Mouse (Mus musculus): ENCODE data around the gene Etnk1. TPM values are rescaled to one million over a fixed set of nuclear protein-coding genes. Genes with fewer than 3 reads are reported as not detected.

Etnk1 gene
- total and polyA plus RNA-seq, 3 experiments, result 29.9 to 37.0 (median 33.6) TPM

- Histone ChIP-seq H3K79me2 (ENCODE audit: control insufficient read depth, insufficient read depth, low read length, poor library complexity) (no peaks in the 10 kb centered on the region), H3K27me3 (ENCODE audit: control insufficient read depth in 1 of 2, insufficient read depth in 2 of 2, low read length in 2 of 2) (no peaks in the 10 kb centered on the region), H3K27ac (ENCODE audit: control insufficient read depth, low read depth, low read length) (no peak overlapping the region), H3K36me3 (ENCODE audit: control insufficient read depth in 1 of 2, insufficient read depth in 2 of 2, low read length in 2 of 2) (peaks cover 0 to 21% of the 10 kb centered on the region in 2 experiments; a peak in 2 of 4 replicates), H3K9ac (ENCODE audit: control insufficient read depth, low read depth, low read length, poor library complexity, severe bottlenecking) (no peak overlapping the region), H3K9me3 (replicated peaks; ENCODE audit: insufficient read depth, low read length) (no peaks in the 10 kb centered on the region), H3K4me1 (ENCODE audit: control insufficient read depth in 1 of 2, insufficient read depth in 2 of 2, low read length in 2 of 2) (peaks cover 7 to 22% of the 10 kb centered on the region in 2 experiments), H3K4me3 (ENCODE audit: control insufficient read depth in 1 of 2, insufficient read depth in 1 of 2, low read depth in 2 of 2, low read length in 2 of 2) (no peak overlapping the region)
- DNase-seq (ENCODE audit: low read depth, low spot score), result no peak
- TF ChIP-seq USF2 (IDR thresholded peaks at IDR 0.05; ENCODE audit: borderline replicate concordance in 1 of 2, insufficient read depth in 1 of 2, low read depth in 1 of 2, low read length in 2 of 2) (no peak), CHD2 (IDR thresholded peaks at IDR 0.05; ENCODE audit: low read length) (no peak), NRF1 (IDR thresholded peaks at IDR 0.05; ENCODE audit: insufficient read depth, low read depth, low read length, poor library complexity, severe bottlenecking) (no peak), CHD1 (IDR thresholded peaks at IDR 0.05; ENCODE audit: low read depth, low read length) (no peak), ELF1 (IDR thresholded peaks at IDR 0.05; ENCODE audit: low read depth, low read length) (no peak)
Measured at GRCm38 (mm10) chr6:143153160-143153559, 13.9 kb upstream of the Etnk1 start.

GRCm38 (mm10) chr6:143153751-143154494 is 13.1 kb upstream of the Etnk1 start:
- Histone ChIP-seq H3K36me3 (ENCODE audit: control insufficient read depth in 1 of 2, insufficient read depth in 2 of 2, low read length in 2 of 2) (peaks cover 0 to 21% of the 10 kb centered on the region in 2 experiments; a peak in 2 of 4 replicates), H3K4me3 (ENCODE audit: control insufficient read depth in 1 of 2, insufficient read depth in 1 of 2, low read depth in 2 of 2, low read length in 2 of 2) (no peak overlapping the region), H3K4me1 (ENCODE audit: control insufficient read depth in 1 of 2, insufficient read depth in 2 of 2, low read length in 2 of 2) (peaks cover 7 to 22% of the 10 kb centered on the region in 2 experiments), H3K27ac (ENCODE audit: control insufficient read depth, low read depth, low read length) (no peak overlapping the region), H3K9me3 (replicated peaks; ENCODE audit: insufficient read depth, low read length) (no peaks in the 10 kb centered on the region), H3K27me3 (ENCODE audit: control insufficient read depth in 1 of 2, insufficient read depth in 2 of 2, low read length in 2 of 2) (no peaks in the 10 kb centered on the region), H3K9ac (ENCODE audit: control insufficient read depth, low read depth, low read length, poor library complexity, severe bottlenecking) (no peak overlapping the region), H3K79me2 (ENCODE audit: control insufficient read depth, insufficient read depth, low read length, poor library complexity) (no peaks in the 10 kb centered on the region)
- TF ChIP-seq SIN3A (IDR thresholded peaks at IDR 0.05; ENCODE audit: low read length) (no peak), ETS1 (IDR thresholded peaks at IDR 0.05; ENCODE audit: low read depth, low read length) (0 out of 2 replicates have a peak, but pooled peaks have one; percentile 30)
- no peak for DNase-seq (ENCODE audit: low read depth, low spot score)

DNA sequence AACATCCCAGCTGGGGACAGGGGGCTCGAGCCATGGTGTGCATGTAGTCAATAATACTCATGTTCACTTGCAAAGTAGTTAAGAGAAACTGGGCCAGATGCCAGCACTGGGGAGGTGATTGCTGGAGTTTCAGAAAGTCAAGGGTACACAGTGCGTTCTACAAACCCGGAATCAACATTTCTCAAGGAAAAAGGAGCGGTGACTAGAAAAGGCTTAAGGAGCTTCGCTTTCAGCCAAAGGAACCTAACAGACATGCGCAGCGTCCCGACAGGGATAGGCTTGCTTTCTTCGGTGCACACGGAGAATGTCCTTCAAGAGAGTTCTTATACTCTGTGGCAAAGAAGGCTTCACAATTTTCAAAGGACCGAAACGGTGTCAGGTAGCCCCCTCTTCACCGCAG is 12.1 kb upstream of the Etnk1 start:
- no peak overlapping the region for H3K9ac ChIP-seq (ENCODE audit: control insufficient read depth, low read depth, low read length, poor library complexity, severe bottlenecking)

More for the DNA sequence above, 12.1 kb upstream of the Etnk1 start:
- H3K36me3 ChIP-seq (ENCODE audit: control insufficient read depth in 1 of 2, insufficient read depth in 2 of 2, low read length in 2 of 2), result peaks cover 0 to 17% of the 10 kb centered on the region in 2 experiments; a peak in 2 of 4 replicates
- no peaks in the 10 kb centered on the region for H3K79me2 ChIP-seq (ENCODE audit: control insufficient read depth, insufficient read depth, low read length, poor library complexity)
- H3K4me3 ChIP-seq (ENCODE audit: control insufficient read depth in 1 of 2, insufficient read depth in 1 of 2, low read depth in 2 of 2, low read length in 2 of 2), result no peak overlapping the region
- H3K4me1 ChIP-seq (ENCODE audit: control insufficient read depth in 1 of 2, insufficient read depth in 2 of 2, low read length in 2 of 2), result peaks cover 7 to 18% of the 10 kb centered on the region in 2 experiments
- no peak overlapping the region for H3K27ac ChIP-seq (ENCODE audit: control insufficient read depth, low read depth, low read length)
- no peaks in the 10 kb centered on the region for H3K27me3 ChIP-seq (ENCODE audit: control insufficient read depth in 1 of 2, insufficient read depth in 2 of 2, low read length in 2 of 2)
- H3K9me3 ChIP-seq (replicated peaks; ENCODE audit: insufficient read depth, low read length), result no peaks in the 10 kb centered on the region
- TF ChIP-seq CHD1 (IDR thresholded peaks at IDR 0.05; ENCODE audit: low read depth, low read length) (no peak), MXI1 (IDR thresholded peaks at IDR 0.05; ENCODE audit: low read depth, low read length) (no peak), MEF2A (IDR thresholded peaks at IDR 0.05; ENCODE audit: extremely low read depth, insufficient replicate concordance, low read depth, low read length, poor library complexity, severe bottlenecking) (no peak), POLR2A (IDR thresholded peaks at IDR 0.05; ENCODE audit: control insufficient read depth in 1 of 2, insufficient read depth in 1 of 2, low read depth in 1 of 2, low read length in 2 of 2, poor library complexity in 1 of 2) (no peak), USF1 (IDR thresholded peaks at IDR 0.05; ENCODE audit: low read depth, low read length) (no peak), USF2 (IDR thresholded peaks at IDR 0.05; ENCODE audit: borderline replicate concordance in 1 of 2, insufficient read depth in 1 of 2, low read depth in 1 of 2, low read length in 2 of 2) (no peak), TCF12 (IDR thresholded peaks at IDR 0.05; ENCODE audit: low read depth, low read length) (no peak), SMC3 (IDR thresholded peaks at IDR 0.05; ENCODE audit: low read depth, low read length) (no peak), MAZ (IDR thresholded peaks at IDR 0.05; ENCODE audit: low read depth, low read length) (no peak), TAL1 (IDR thresholded peaks at IDR 0.05; ENCODE audit: low read length) (no peak), JUND (IDR thresholded peaks at IDR 0.05; ENCODE audit: low read depth, low read length) (no peak), MAX (IDR thresholded peaks at IDR 0.05; ENCODE audit: low read length) (no peak), SIN3A (IDR thresholded peaks at IDR 0.05; ENCODE audit: low read length) (no peak), MYB (IDR thresholded peaks at IDR 0.05; ENCODE audit: low read depth, low read length) (no peak), ELF1 (IDR thresholded peaks at IDR 0.05; ENCODE audit: low read depth, low read length) (no peak), E2F4 (IDR thresholded peaks at IDR 0.05; ENCODE audit: borderline replicate concordance, low read depth, low read length) (no peak), ETS1 (IDR thresholded peaks at IDR 0.05; ENCODE audit: low read depth, low read length) (no peak), GABPA (IDR thresholded peaks at IDR 0.05; ENCODE audit: low read depth, low read length) (no peak), POLR2AphosphoS5 (IDR thresholded peaks at IDR 0.05; ENCODE audit: borderline replicate concordance, low read depth, low read length) (no peak)
- no peak for DNase-seq (ENCODE audit: low read depth, low spot score)

Measured in MEL (cell line).